Mouse (Mus musculus): ENCODE measurements around the gene Nsun2. TPM values are rescaled to one million over a fixed set of nuclear protein-coding genes. Genes with fewer than 3 reads are reported as not detected.
A peak's percentile ranks its signal among the peaks of the same experiment; 100 is the strongest.

The Nsun2 gene
- polyA plus RNA-seq, 1 experiment from 2014 or later: 78.5 TPM

DNA sequence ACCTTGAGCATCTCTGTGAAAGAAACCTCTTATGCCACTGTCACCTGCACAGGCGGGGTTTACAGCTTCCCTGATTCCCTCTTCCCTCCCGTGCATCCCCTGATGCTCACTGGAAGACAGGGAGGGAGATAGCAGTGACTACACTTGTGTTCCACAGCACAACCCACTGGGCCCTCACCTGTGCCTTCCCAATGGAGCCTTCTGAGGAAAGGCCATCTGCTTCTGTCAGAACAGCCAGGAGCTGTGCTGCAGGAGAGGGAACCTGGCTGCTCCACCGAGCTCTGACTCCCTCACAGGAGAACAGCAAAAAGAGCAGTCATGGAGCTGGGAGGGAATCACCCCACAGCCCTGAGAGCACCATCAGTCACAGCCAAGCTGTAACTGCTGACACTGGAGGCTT is 3.4 kb upstream of the Nsun2 start:
- H3K4me2 ChIP-seq: peak overlapping the region; percentile 98
- H3K4me1 ChIP-seq (replicated peaks): peaks cover 79% of the 10 kb centered on the region
- H3K27me3 ChIP-seq: no peaks in the 10 kb centered on the region
- 0 out of 2 replicates have a peak overlapping the region, but pooled peaks have one; percentile 94 for H3K4me3 ChIP-seq
- no peak overlapping the region for H3K27ac ChIP-seq (replicated peaks)
- no peaks in the 10 kb centered on the region for H3K9me3 ChIP-seq
- peak overlapping the region; percentile 94; the same call in 1 of the 2 replicates for H3K9ac ChIP-seq
- 75% methylated on average over 3 of the region's 3 CpGs for WGBS
- no peak for ATAC-seq (ENCODE audit: low read depth)
- H3K36me3 ChIP-seq: no peaks in the 10 kb centered on the region

- 83% methylated on average over 6 of the region's 6 CpGs for WGBS
- no peak overlapping the region for H3K27ac ChIP-seq (replicated peaks)
- H3K36me3 ChIP-seq: no peaks in the 10 kb centered on the region
- peaks cover 78% of the 10 kb centered on the region for H3K4me1 ChIP-seq (replicated peaks)
- peak overlapping the region; percentile 94 for H3K4me3 ChIP-seq
- ATAC-seq (ENCODE audit: low read depth): no peak
- peak overlapping the region; percentile 98 for H3K4me2 ChIP-seq
- no peaks in the 10 kb centered on the region for H3K27me3 ChIP-seq
- H3K9me3 ChIP-seq: no peaks in the 10 kb centered on the region
- peak overlapping the region; percentile 94 for H3K9ac ChIP-seq
Measured at GRCm38 (mm10) chr13:69530951-69531350, 2.6 kb upstream of the Nsun2 start.

DNA sequence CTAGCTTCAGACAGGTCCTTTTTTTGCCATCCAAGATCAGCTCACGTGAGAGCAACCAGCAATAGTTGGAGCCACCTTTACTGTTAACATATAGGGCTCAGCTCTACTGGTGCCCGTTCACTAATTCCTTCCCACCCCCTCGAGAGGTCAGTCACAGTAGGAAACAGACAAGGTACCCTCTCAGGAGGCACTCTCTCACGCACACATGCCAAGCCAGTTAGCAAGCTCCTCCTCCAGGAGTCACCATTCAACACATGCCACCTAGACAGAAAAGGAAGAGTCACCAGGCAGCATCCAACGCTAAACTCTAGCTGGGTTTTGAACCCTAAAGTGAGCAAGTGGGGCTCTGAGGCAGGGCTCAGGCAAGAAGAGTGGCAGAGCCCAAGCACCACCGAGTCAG is 2.1 kb upstream of the Nsun2 start:
- Histone ChIP-seq H3K4me2 (peak overlapping the region; percentile 98), H3K36me3 (no peaks in the 10 kb centered on the region), H3K9me3 (no peaks in the 10 kb centered on the region), H3K27me3 (no peaks in the 10 kb centered on the region), H3K4me1 (replicated peaks) (peaks cover 78% of the 10 kb centered on the region), H3K4me3 (peak overlapping the region; percentile 94), H3K27ac (replicated peaks) (no peak overlapping the region), H3K9ac (peak overlapping the region; percentile 94)
- WGBS: 58% methylated on average over 6 of the region's 6 CpGs
- ATAC-seq (ENCODE audit: low read depth): no peak

DNA sequence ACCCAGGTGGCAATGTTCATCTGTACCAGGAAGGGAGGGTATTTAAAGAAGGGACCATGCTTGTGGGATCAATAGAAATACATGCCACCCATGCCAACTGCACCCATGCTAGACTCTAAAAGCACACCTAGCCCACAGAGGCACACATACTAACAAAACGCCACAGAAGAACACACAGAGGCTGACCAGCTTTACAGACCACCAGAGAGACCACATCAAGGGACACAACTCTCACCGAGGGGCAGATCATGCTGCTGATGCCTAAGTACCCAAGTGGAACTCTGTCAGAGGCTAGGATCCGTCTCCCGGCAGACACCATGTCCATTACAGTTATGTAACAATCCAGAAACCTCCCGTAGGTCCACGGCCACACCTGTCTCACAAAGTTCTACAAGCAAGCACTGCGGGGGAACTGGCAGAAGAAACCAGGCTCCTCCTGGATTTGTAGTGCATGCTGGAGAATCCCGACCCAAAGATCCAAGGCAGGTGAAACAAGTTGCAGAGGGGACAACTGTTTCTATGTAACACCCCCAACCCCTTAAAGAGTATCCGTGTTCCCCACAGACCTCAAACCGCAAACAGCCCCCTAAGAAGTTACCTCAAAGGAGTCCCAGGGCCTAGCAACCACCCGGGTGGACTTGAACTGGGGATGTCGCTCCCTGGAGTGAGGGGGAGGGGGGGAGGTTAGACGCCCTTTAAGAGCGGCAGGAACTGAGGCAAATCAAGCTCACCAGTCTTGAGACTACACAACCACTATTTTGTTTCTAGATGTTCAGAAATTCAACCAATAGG is 1.2 kb upstream of the Nsun2 start:
- Histone ChIP-seq H3K9me3 (no peaks in the 10 kb centered on the region), H3K4me3 (peak overlapping the region; percentile 94), H3K4me1 (replicated peaks) (peaks cover 71% of the 10 kb centered on the region), H3K36me3 (no peaks in the 10 kb centered on the region), H3K27ac (replicated peaks) (no peak overlapping the region), H3K27me3 (no peaks in the 10 kb centered on the region), H3K9ac (peak overlapping the region; percentile 94), H3K4me2 (peak overlapping the region; percentile 98)
- WGBS: 24% methylated on average over 14 of the region's 14 CpGs
- ATAC-seq (ENCODE audit: low read depth): no peak

DNA sequence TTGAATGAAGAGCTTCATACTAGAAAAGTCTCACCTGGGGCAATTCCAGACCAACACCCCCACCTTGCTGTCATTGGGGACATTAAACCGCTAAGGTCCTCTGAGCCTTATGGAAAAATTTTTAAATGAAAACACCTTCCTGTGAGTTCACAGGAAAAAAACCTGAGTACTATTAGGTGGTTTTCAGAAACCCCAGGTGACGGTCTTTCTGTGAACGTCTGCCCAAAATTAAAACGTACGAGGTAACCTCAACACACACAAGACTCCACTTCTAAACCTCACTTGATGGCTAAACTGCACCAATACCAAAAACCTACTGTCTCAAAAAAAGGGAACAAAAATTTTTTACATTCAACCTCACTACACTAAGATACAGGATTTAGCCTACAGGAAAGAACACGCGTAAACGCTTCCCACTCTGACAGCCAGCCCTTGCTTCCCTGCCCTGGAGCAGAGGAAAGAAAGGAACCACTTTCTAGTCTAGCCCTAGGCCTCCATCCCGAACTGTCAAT is 597 bp upstream of the Nsun2 start:
- no peaks in the 10 kb centered on the region for H3K9me3 ChIP-seq
- no peak for ATAC-seq (ENCODE audit: low read depth)
- H3K4me2 ChIP-seq: peak overlapping the region; percentile 98
- 1% methylated on average over 9 of the region's 9 CpGs for WGBS
- peak overlapping the region; percentile 96 for H3K27ac ChIP-seq (replicated peaks)
- H3K4me1 ChIP-seq (replicated peaks): peaks cover 66% of the 10 kb centered on the region
- H3K36me3 ChIP-seq: no peaks in the 10 kb centered on the region
- peak overlapping the region; percentile 94 for H3K9ac ChIP-seq
- peak overlapping the region; percentile 94 for H3K4me3 ChIP-seq
- H3K27me3 ChIP-seq: no peaks in the 10 kb centered on the region

- ATAC-seq (ENCODE audit: low read depth): peak; percentile 72
- H3K4me2 ChIP-seq: peak within 1 kb of the TSS; percentile 98
- H3K9ac ChIP-seq: peak within 1 kb of the TSS; percentile 94
- H3K9me3 ChIP-seq: no peaks in the 10 kb centered on the region
- peak within 1 kb of the TSS; percentile 96 for H3K27ac ChIP-seq (replicated peaks)
- H3K27me3 ChIP-seq: no peaks in the 10 kb centered on the region
- no peaks in the 10 kb centered on the region for H3K36me3 ChIP-seq
- WGBS: 0% methylated on average over 42 of the region's 57 CpGs
- H3K4me3 ChIP-seq: peak within 1 kb of the TSS; percentile 94
- H3K4me1 ChIP-seq (replicated peaks): peaks cover 65% of the 10 kb centered on the region
Measured at GRCm38 (mm10) chr13:69534334-69534653, 748 bp downstream of the Nsun2 start, which contains the start of gene Tent4a. TSS of gene Tent4a (minus strand) at chr13:69534617.

DNA sequence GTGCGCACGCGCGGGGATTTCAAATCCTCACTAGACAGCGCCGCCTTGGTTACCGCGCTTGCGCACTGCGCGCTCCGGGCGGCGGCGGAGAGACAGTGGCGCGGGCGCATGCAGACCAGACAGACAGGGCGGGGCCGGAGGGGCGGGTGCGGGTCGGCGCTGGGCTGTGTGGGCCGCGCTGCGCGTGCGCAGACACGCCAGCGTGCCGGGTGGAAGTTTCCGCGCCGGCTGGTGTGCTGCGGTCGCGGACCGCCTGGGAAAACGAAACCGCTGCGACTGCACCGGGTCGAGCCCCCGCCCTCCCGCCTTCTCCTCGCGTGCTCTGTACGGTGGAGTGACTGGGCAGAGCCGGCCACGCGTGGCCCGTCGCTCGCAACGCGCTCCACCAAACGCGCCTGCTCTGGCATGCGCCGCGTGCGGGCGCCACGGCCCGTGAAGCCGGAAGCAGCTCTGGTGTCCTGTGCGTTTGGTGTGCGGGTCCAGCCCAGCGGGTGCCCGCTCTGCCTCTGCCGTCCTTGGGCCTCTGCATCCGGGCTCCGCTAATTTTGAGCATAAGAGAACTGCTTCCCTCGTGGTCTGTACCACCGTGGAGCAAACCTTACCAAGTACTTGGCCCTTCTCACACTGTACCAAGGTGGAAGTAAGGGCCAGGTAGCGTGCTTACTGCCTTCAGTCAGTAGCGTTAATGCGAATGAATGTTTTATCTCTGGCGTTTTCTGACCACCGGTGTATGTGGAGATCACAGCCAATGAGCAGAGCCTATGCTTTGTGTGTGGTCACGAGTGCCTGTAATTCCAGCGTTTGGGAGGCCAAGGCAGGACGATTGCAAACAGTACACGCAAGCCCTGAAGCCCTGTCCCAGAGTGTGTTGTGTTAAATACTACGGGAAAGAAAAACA is 1.4 kb downstream of the Nsun2 start:
- Histone ChIP-seq H3K4me2 (peak overlapping the region; percentile 85), H3K4me3 (peak overlapping the region; percentile 94), H3K9ac (peak overlapping the region; percentile 94), H3K4me1 (replicated peaks) (peaks cover 66% of the 10 kb centered on the region), H3K27me3 (no peaks in the 10 kb centered on the region), H3K27ac (replicated peaks) (peak overlapping the region; percentile 96), H3K9me3 (no peaks in the 10 kb centered on the region), H3K36me3 (no peaks in the 10 kb centered on the region)
- 1% methylated on average over 86 of the region's 86 CpGs for WGBS
- ATAC-seq (ENCODE audit: low read depth): peak; percentile 93

DNA sequence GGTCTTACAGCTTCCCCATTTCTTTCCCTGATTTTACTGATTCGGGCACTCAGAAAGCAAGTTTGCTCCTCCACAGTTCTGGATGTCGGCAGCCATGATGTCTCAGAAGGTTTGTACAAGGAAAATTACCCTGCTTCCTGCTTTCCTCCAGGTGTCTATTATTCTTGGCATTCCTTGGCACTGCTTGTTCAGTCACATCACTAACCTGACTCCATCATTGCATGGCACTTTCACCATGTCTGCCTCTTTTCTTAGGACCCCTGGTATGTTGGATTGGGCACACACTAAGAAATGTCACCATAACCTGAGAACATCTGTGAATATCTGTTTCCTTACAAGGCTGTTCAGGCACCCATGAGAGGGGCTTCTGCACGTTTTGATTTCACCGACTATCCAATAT is 2.5 kb downstream of the Nsun2 start:
- WGBS: 82% methylated on average over 4 of the region's 4 CpGs
- peak overlapping the region; percentile 85 for H3K4me2 ChIP-seq
- H3K27ac ChIP-seq (replicated peaks): no peak overlapping the region
- no peaks in the 10 kb centered on the region for H3K9me3 ChIP-seq
- peak overlapping the region; percentile 36; the same call in 1 of the 2 replicates for H3K9ac ChIP-seq
- ATAC-seq (ENCODE audit: low read depth): no peak
- peak overlapping the region; percentile 94; the same call in 1 of the 2 replicates for H3K4me3 ChIP-seq
- no peaks in the 10 kb centered on the region for H3K27me3 ChIP-seq
- H3K36me3 ChIP-seq: no peaks in the 10 kb centered on the region
- H3K4me1 ChIP-seq (replicated peaks): peaks cover 60% of the 10 kb centered on the region

- Histone ChIP-seq H3K27me3 (no peaks in the 10 kb centered on the region), H3K36me3 (no peaks in the 10 kb centered on the region), H3K4me2 (no peak overlapping the region), H3K4me3 (no peak overlapping the region), H3K27ac (replicated peaks) (no peak overlapping the region), H3K9ac (no peak overlapping the region), H3K4me1 (replicated peaks) (peaks cover 47% of the 10 kb centered on the region), H3K9me3 (no peaks in the 10 kb centered on the region)
- WGBS: 74% methylated on average over 7 of the region's 7 CpGs
- no peak for ATAC-seq (ENCODE audit: low read depth)
Measured at GRCm38 (mm10) chr13:69537366-69537765, 3.8 kb downstream of the Nsun2 start.

GRCm38 (mm10) chr13:69538327-69538726 is 4.8 kb downstream of the Nsun2 start:
- no peaks in the 10 kb centered on the region for H3K36me3 ChIP-seq
- no peak overlapping the region; the same call in 1 of the 2 replicates for H3K4me2 ChIP-seq
- ATAC-seq (ENCODE audit: low read depth): no peak
- peaks cover 48% of the 10 kb centered on the region for H3K4me1 ChIP-seq (replicated peaks)
- WGBS: 31% methylated on average over 4 of the region's 4 CpGs
- no peak overlapping the region; the same call in 1 of the 2 replicates for H3K27ac ChIP-seq (replicated peaks)
- H3K9me3 ChIP-seq: no peaks in the 10 kb centered on the region
- no peak overlapping the region for H3K9ac ChIP-seq
- no peak overlapping the region for H3K4me3 ChIP-seq
- no peaks in the 10 kb centered on the region for H3K27me3 ChIP-seq

DNA sequence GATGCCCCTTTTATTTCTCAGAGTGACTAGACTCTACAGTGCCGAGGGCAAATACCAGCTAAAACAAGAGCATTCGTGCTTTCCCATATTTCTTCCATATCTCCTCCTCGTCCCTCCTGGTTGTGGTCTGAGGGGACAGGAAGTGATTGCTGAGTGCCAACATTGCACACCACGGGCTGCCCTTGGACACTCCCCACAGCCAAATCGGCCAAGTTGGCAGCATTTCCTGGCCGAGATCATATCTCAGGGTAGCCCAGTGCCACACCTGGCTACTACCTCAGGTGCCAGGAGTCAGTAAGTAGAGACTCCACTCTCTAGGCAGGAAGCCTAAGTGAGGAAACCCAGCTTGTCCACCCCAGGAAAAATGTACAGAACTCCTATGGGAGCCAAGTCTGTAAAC is 7.7 kb downstream of the Nsun2 start:
- no peak overlapping the region for H3K27ac ChIP-seq (replicated peaks)
- ATAC-seq (ENCODE audit: low read depth): no peak
- peaks cover 48% of the 10 kb centered on the region for H3K4me1 ChIP-seq (replicated peaks)
- H3K9me3 ChIP-seq: no peaks in the 10 kb centered on the region
- H3K4me2 ChIP-seq: no peak overlapping the region
- no peaks in the 10 kb centered on the region for H3K27me3 ChIP-seq
- no peak overlapping the region for H3K4me3 ChIP-seq
- H3K9ac ChIP-seq: no peak overlapping the region
- 82% methylated on average over 6 of the region's 6 CpGs for whole genome bisulfite sequencing
- no peaks in the 10 kb centered on the region for H3K36me3 ChIP-seq

- no peak for ATAC-seq (ENCODE audit: low read depth)
Measured at GRCm38 (mm10) chr13:69541776-69542175, 8.2 kb downstream of the Nsun2 start.

More at GRCm38 (mm10) chr13:69541776-69542175, 8.2 kb downstream of the Nsun2 start:
- Histone ChIP-seq H3K4me2 (no peak overlapping the region), H3K36me3 (no peaks in the 10 kb centered on the region), H3K9ac (no peak overlapping the region), H3K27ac (replicated peaks) (no peak overlapping the region), H3K4me3 (no peak overlapping the region), H3K9me3 (no peaks in the 10 kb centered on the region), H3K4me1 (replicated peaks) (peaks cover 46% of the 10 kb centered on the region), H3K27me3 (no peaks in the 10 kb centered on the region)
- 78% methylated on average over 10 of the region's 10 CpGs for WGBS
